8 mouse cellular contexts compared by ENCODE assay signal in genomic region chr16:22009099-22009584, GRCm38 (mm10). TPM values are rescaled to one million over a fixed set of nuclear protein-coding genes. Genes with fewer than 3 reads are reported as not detected.
DNase-seq lines count a peak whose midpoint lies in the region; ATAC-seq lines count a peak whose summit lies in the region.

Senp2 (plus strand) TSS chr16:22009484.

- H3K9me3 ChIP-seq in hindbrain, embryonic 12.5 days (replicated peaks) = no peaks in the 10 kb centered on the region

- no peaks in the 10 kb centered on the region for H3K27me3 ChIP-seq in hindbrain, embryonic 12.5 days

- peak within 1 kb of the TSS; percentile 73; the same call in 1 of the 2 replicates for H3K27ac ChIP-seq in hindbrain, embryonic 12.5 days

- H3K4me2 ChIP-seq in hindbrain, embryonic 12.5 days (replicated peaks) = peak within 1 kb of the TSS; percentile 80

- H3K4me1 ChIP-seq in hindbrain, embryonic 12.5 days = peaks cover 11% of the 10 kb centered on the region

- ATAC-seq in hindbrain, embryonic 12.5 days (ENCODE audit: low FRiP score) = peak; percentile 99

- no peaks in the 10 kb centered on the region for H3K36me3 ChIP-seq in hindbrain, embryonic 12.5 days

- peak within 1 kb of the TSS; percentile 93 for H3K9ac ChIP-seq in hindbrain, embryonic 12.5 days

- DNase-seq in NIH3T3 (ENCODE audit: low read depth) = peak; percentile 100
- peak; percentile 100 for DNase-seq in cerebellum, postnatal 10 days
- peak; percentile 100 for DNase-seq in frontal cortex, postnatal 10 days (ENCODE audit: low spot score in 2 of 2)
- DNase-seq in layer of hippocampus, postnatal 14 days (ENCODE audit: low spot score in 2 of 2) = peak; percentile 100
- peak; percentile 100 for DNase-seq in lung, postnatal 14 days
- DNase-seq in retina, adult 2 months (ENCODE audit: low read depth, low spot score) = peak; percentile 100
- peak; percentile 99 to 100 for DNase-seq in thymus, postnatal 36 days

- under 1% methylated on average over 41 of the region's 45 CpGs for WGBS in hindbrain, embryonic 12.5 days

- peak within 1 kb of the TSS; percentile 93 for H3K4me3 ChIP-seq in hindbrain, embryonic 12.5 days

RNA-seq across cellular contexts. Expression of gene Senp2, which starts in this region (rescaled TPM):
- polyA plus RNA-seq in hindbrain, embryonic 12.5 days (2016; fragmentation: Nextera tagmentation; extraction: Ambion mirVana) = 61.7 and 64.5 TPM in 2 replicates
- total RNA-seq in layer of hippocampus, postnatal 14 days (2021) = 10 to 100 TPM; 73.5 to 77.0 TPM

Comparison
In these comparisons a context has a peak if more than half of its experiments do, and no peak if none do; other contexts are left out.
1. Peak in every context shown above with its lines: DNase-seq, ATAC-seq, H3K4me3 ChIP-seq and H3K27ac ChIP-seq.